Mouse (Mus musculus): ENCODE measurements around the gene Prg2. TPM values are rescaled to one million over a fixed set of nuclear protein-coding genes. Genes with fewer than 3 reads are reported as not detected.

Gene Prg2
- polyA plus RNA-seq (2014; fragmentation: Illumina TruSeq; extraction: RNeasy Lipid Tissue Mini Kit (QIAGEN cat#74804); ENCODE audit: low replicate concordance), result not detected

DNA sequence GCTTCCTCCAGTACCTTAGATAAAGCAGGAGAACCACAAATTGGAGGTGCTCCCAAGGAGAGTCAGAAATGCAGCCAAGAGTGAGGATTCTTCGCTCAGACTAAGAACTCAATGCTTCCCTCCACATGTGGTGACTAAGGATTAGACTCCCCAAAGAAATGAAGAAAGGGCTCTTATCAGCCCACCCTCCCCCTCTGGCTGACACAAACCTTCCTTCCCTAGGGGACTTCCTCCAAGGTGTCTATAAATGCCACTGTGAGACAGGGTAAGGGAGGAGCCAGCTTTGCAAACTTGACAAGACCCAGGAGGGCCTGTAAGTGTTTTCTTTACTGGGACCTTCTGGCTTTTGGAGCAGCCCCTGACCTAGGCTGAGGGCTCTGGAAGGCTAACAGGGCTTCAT lies at the start of gene Prg2:
Gene Prg2 (plus strand): TSS at position 274 of the 400 bp plus-strand sequence.

DNA sequence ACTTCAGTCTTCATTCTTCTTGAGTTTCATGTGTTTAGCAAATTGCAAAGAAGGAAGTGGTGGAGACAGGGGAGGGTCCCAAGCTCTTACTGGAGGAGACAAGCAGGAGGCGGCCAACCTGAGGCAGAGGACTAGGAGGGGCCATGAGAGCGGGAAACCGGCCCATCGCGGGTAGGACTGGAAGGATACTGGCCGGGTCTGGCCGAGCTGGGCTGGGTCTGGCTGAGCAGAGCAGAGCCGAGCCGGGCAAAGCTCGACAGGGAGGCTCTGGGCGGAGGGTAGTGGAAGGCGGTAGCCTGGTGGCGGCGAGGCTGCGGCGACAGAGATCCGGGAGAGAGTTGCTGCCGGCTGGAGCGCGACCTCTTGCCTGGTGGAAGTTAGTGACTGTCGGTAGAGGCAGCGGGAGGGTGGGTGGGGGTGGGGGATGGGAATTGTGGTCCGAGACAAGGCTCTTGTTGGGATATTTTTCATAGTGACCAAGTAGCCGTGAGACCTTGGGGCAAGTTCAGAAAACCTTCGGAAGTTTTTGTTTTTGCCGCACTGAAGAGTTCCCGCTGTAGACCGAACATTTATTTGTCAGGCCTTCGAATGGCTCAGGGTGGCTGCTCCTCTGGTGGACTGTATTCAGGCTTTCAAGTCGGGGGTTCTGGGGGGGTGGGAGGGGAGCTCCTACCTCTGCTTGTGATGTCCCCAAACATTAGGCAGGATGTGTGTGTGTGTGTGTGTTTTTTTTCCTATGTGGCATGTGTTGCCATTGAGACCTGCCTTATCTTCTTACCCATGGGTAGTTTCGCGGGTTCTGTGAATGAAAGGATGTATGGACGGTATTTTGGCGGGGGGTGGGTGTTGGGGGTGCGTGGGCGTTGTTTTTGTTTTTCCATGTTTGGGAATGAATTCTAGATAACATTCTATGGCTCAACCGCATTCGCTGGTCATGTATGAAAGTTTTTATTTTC lies 43.5 kb upstream of the Prg2 start, which contains the start of gene Slc43a3:
Gene Slc43a3 (plus strand): TSS at position 106 of the 956 bp plus-strand sequence.

DNA sequence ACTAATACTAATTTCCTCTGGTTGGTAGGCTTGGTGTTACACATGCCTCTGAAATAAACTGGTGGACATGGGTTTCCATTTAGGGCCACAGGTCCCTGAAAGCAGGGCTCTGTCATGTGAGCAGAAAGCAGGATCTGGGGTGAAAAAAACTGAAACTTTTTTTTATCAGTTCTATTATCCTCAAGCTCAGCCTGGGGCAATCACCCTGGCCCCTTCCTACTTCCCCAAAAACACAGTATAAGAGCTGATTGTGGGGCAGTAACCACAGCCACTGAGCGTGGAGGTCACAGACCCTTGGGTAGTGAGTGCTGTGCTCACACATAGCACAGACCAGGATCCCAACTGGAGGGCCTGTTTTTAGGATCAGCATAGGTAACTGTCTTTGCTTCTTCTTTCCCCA lies 7.7 kb downstream of the Prg2 start, which contains the start of gene Prg3:
Gene Prg3 (plus strand): TSS at position 286 of the 400 bp plus-strand sequence.

Other genes with a start within 250 kb of the Prg2 start
- 0.63 TPM for gene Ypel4, start 246.4 kb upstream of the Prg2 start, polyA plus RNA-seq (2014; fragmentation: Illumina TruSeq; extraction: RNeasy Lipid Tissue Mini Kit (QIAGEN cat#74804); ENCODE audit: low replicate concordance)
- gene Gm19426, start 236.8 kb upstream of the Prg2 start, polyA plus RNA-seq (2014; fragmentation: Illumina TruSeq; extraction: RNeasy Lipid Tissue Mini Kit (QIAGEN cat#74804); ENCODE audit: low replicate concordance), result not detected
- gene Serping1, start 205.0 kb upstream of the Prg2 start, polyA plus RNA-seq (2014; fragmentation: Illumina TruSeq; extraction: RNeasy Lipid Tissue Mini Kit (QIAGEN cat#74804); ENCODE audit: low replicate concordance), result 11.1 TPM
- 142 TPM for gene Ube2l6, start 181.6 kb upstream of the Prg2 start, polyA plus RNA-seq (2014; fragmentation: Illumina TruSeq; extraction: RNeasy Lipid Tissue Mini Kit (QIAGEN cat#74804); ENCODE audit: low replicate concordance)
- gene Smtnl1, start 157.8 kb upstream of the Prg2 start, polyA plus RNA-seq (2014; fragmentation: Illumina TruSeq; extraction: RNeasy Lipid Tissue Mini Kit (QIAGEN cat#74804); ENCODE audit: low replicate concordance), result not detected
- gene Timm10, start 153.5 kb upstream of the Prg2 start, polyA plus RNA-seq (2014; fragmentation: Illumina TruSeq; extraction: RNeasy Lipid Tissue Mini Kit (QIAGEN cat#74804); ENCODE audit: low replicate concordance), result 0.74 TPM
- 0.45 TPM for gene Slc43a1, start 141.6 kb upstream of the Prg2 start, polyA plus RNA-seq (2014; fragmentation: Illumina TruSeq; extraction: RNeasy Lipid Tissue Mini Kit (QIAGEN cat#74804); ENCODE audit: low replicate concordance)
- not detected for gene Rtn4rl2, start 93.8 kb upstream of the Prg2 start, polyA plus RNA-seq (2014; fragmentation: Illumina TruSeq; extraction: RNeasy Lipid Tissue Mini Kit (QIAGEN cat#74804); ENCODE audit: low replicate concordance)
- gene Slc43a3, start 43.9 kb upstream of the Prg2 start, polyA plus RNA-seq (2014; fragmentation: Illumina TruSeq; extraction: RNeasy Lipid Tissue Mini Kit (QIAGEN cat#74804); ENCODE audit: low replicate concordance), result 20.7 TPM
- gene Prg3, start 7.8 kb downstream of the Prg2 start, polyA plus RNA-seq (2014; fragmentation: Illumina TruSeq; extraction: RNeasy Lipid Tissue Mini Kit (QIAGEN cat#74804); ENCODE audit: low replicate concordance), result not detected
- gene Ssrp1, start 56.8 kb downstream of the Prg2 start, polyA plus RNA-seq (2014; fragmentation: Illumina TruSeq; extraction: RNeasy Lipid Tissue Mini Kit (QIAGEN cat#74804); ENCODE audit: low replicate concordance), result 64.7 TPM
- not detected for gene P2rx3, start 57.0 kb downstream of the Prg2 start, polyA plus RNA-seq (2014; fragmentation: Illumina TruSeq; extraction: RNeasy Lipid Tissue Mini Kit (QIAGEN cat#74804); ENCODE audit: low replicate concordance)
- 0.59 TPM for gene Tnks1bp1, start 67.6 kb downstream of the Prg2 start, polyA plus RNA-seq (2014; fragmentation: Illumina TruSeq; extraction: RNeasy Lipid Tissue Mini Kit (QIAGEN cat#74804); ENCODE audit: low replicate concordance)
- 5.5 TPM for gene Aplnr, start 155.8 kb downstream of the Prg2 start, polyA plus RNA-seq (2014; fragmentation: Illumina TruSeq; extraction: RNeasy Lipid Tissue Mini Kit (QIAGEN cat#74804); ENCODE audit: low replicate concordance)
- gene Lrrc55, start 216.7 kb downstream of the Prg2 start, polyA plus RNA-seq (2014; fragmentation: Illumina TruSeq; extraction: RNeasy Lipid Tissue Mini Kit (QIAGEN cat#74804); ENCODE audit: low replicate concordance), result 3.0 TPM

All from small intestine, adult 10 weeks (tissue).